Mouse (Mus musculus) stomach, embryonic 14.5 days (tissue): ENCODE results near the gene Poll. TPM values are rescaled to one million over a fixed set of nuclear protein-coding genes. Genes with fewer than 3 reads are reported as not detected.

Experiments used
- polyA plus RNA-seq: library from polyadenylated mRNA; unstranded; fragments of >200 nt; fragmentation: Nextera tagmentation; extraction: Ambion mirVana; gene quantifications from 2 replicates; pipeline ENCODE4 v1.2.1, GENCODE M21; 2014

Poll gene
- polyA plus RNA-seq, 1 experiment from 2014 or later = 12.5 TPM

Other genes with a start within 250 kb of the Poll start
- 46.3 and 52.1 TPM in 2 replicates for gene Btrc, start 196.8 kb downstream of the Poll start, polyA plus RNA-seq
- gene Gm17018, start 84 bp upstream of the Poll start, polyA plus RNA-seq = 45.3 and 45.4 TPM in 2 replicates
- 7.2 and 9.4 TPM in 2 replicates for gene Fbxw4, start 99.8 kb upstream of the Poll start, polyA plus RNA-seq
- not detected in 2 replicates for gene Fgf8, start 182.4 kb upstream of the Poll start, polyA plus RNA-seq
- gene Npm3, start 189.1 kb upstream of the Poll start, polyA plus RNA-seq = 14.8 and 16.0 TPM in 2 replicates
- 74.4 and 74.8 TPM in 2 replicates for gene Mgea5, start 223.3 kb upstream of the Poll start, polyA plus RNA-seq